Mouse (Mus musculus) Muller cell, postnatal 12 days (primary cell): ENCODE measurements at regions not wholly inside any gene's neighbourhood (a gene's known extent, or its start where the extent isn't known, plus 50 kb on each side); places are given as distances from the start of the nearest gene placed in this dataset.
A peak's percentile ranks its signal among the peaks of the same experiment; 100 is the strongest.

Experiments used
- DNase-seq: peaks from one replicate; pipeline ENCODE4 v3.0.0-alpha.2; 2015; ENCODE audit errors: inconsistent ontology term

GRCm38 (mm10) chr4:12538694-12539121 lies 366.9 kb upstream of the Fam92a start:
- DNase-seq: peak; percentile 58

GRCm38 (mm10) chr4:12538043-12538442 lies 366.2 kb upstream of the Fam92a start:
- DNase-seq: no peak

- DNase-seq: no peak
These were observed 362.3 kb upstream of the Fam92a start for GRCm38 (mm10) chr4:12534151-12534550.

GRCm38 (mm10) chr4:12532961-12533360 lies 361.1 kb upstream of the Fam92a start:
- DNase-seq: no peak

GRCm38 (mm10) chr4:12522358-12522757 lies 350.5 kb upstream of the Fam92a start:
- DNase-seq: no peak

GRCm38 (mm10) chr4:12521246-12521645 lies 349.4 kb upstream of the Fam92a start:
- DNase-seq: no peak

GRCm38 (mm10) chr4:12516497-12516896 lies 344.7 kb upstream of the Fam92a start:
- DNase-seq: no peak

- peak; percentile 87 for DNase-seq
These were observed 340.0 kb upstream of the Fam92a start for GRCm38 (mm10) chr4:12511656-12512385.

- DNase-seq: no peak
These were observed 335.2 kb upstream of the Fam92a start for GRCm38 (mm10) chr4:12506851-12507551.

- DNase-seq: no peak
These were observed 329.3 kb upstream of the Fam92a start for GRCm38 (mm10) chr4:12501086-12501485.

GRCm38 (mm10) chr4:12498426-12498825 lies 326.6 kb upstream of the Fam92a start:
- no peak for DNase-seq

- no peak for DNase-seq
These were observed 320.7 kb upstream of the Fam92a start for GRCm38 (mm10) chr4:12492468-12492867.

- no peak for DNase-seq
These were observed 319.5 kb upstream of the Fam92a start for GRCm38 (mm10) chr4:12491306-12491705.

GRCm38 (mm10) chr4:12490066-12490465 lies 318.3 kb upstream of the Fam92a start:
- no peak for DNase-seq

- DNase-seq: no peak
These were observed 317.5 kb upstream of the Fam92a start for GRCm38 (mm10) chr4:12489358-12489757.

- no peak for DNase-seq
These were observed 309.7 kb upstream of the Fam92a start for GRCm38 (mm10) chr4:12481481-12481880.

- no peak for DNase-seq
These were observed 304.9 kb upstream of the Fam92a start for GRCm38 (mm10) chr4:12476717-12477116.

- DNase-seq: no peak
These were observed 303.3 kb upstream of the Fam92a start for GRCm38 (mm10) chr4:12474981-12475568.

- DNase-seq: peak; percentile 17
These were observed 302.6 kb upstream of the Fam92a start for GRCm38 (mm10) chr4:12474421-12474820.

- no peak for DNase-seq
These were observed 289.9 kb upstream of the Fam92a start for GRCm38 (mm10) chr4:12461701-12462100.

- DNase-seq: no peak
These were observed 289.4 kb upstream of the Fam92a start for GRCm38 (mm10) chr4:12461251-12461650.

GRCm38 (mm10) chr4:12457978-12458597 lies 286.3 kb upstream of the Fam92a start:
- no peak for DNase-seq
